Mouse (Mus musculus) thymus, adult 2 months (tissue): ENCODE results near the gene Pla2g2e.

Source experiments
- CTCF ChIP-seq: fragments of 200-500 bp; IDR thresholded peaks from 2 replicates; pipeline ENCODE4 v1.5.1; 2012; ENCODE audit warnings: mild to moderate bottlenecking, control low read depth, low read length, moderate library complexity, borderline replicate concordance; ENCODE audit not compliant: control insufficient read depth, poor library complexity, insufficient read depth; ENCODE audit errors: extremely low read depth
- POLR2A ChIP-seq: fragments of 200-500 bp; IDR thresholded peaks from 2 replicates; pipeline ENCODE4 v1.6.1; 2012; ENCODE audit warnings: mild to moderate bottlenecking, low read length, control low read depth, moderate library complexity; ENCODE audit not compliant: control insufficient read depth, poor library complexity, insufficient read depth; ENCODE audit errors: extremely low read depth

- TF ChIP-seq CTCF (no peak), POLR2A (no peak)
Measured at GRCm38 (mm10) chr4:138880811-138881584, 3.3 kb downstream of the Pla2g2e start.
